Mouse (Mus musculus): Measurements from ENCODE around the gene Gm16451.
"Not testable (repeated sequence)": the region's sequence is repeated elsewhere in the genome, so short reads cannot be mapped to it uniquely, and the experiment has no call there.

The Gm16451 gene

GRCm38 (mm10) chr7:22118145-22118544 lies at the start of gene Gm16451:
Gene Gm16451 (minus strand): TSS chr7:22118245.
- DNase-seq (ENCODE audit: extremely low read depth, low read depth, low spot score), result not testable (repeated sequence)

GRCm38 (mm10) chr7:22163935-22164334 lies 45.9 kb upstream of the Gm16451 start, which contains the start of gene Vmn1r142:
Gene Vmn1r142 (minus strand): TSS chr7:22164035.
- not testable (repeated sequence) for DNase-seq (ENCODE audit: extremely low read depth, low read depth, low spot score)

GRCm38 (mm10) chr7:22134641-22135040 lies 16.6 kb upstream of the Gm16451 start, which contains the start of gene Gm10666:
Gene Gm10666 (minus strand): TSS chr7:22134741.
- not testable (repeated sequence) for DNase-seq (ENCODE audit: extremely low read depth, low read depth, low spot score)

GRCm38 (mm10) chr7:22068757-22069156 lies 49.3 kb downstream of the Gm16451 start, which contains the start of gene Vmn1r139:
Gene Vmn1r139 (plus strand): TSS chr7:22069057.
- DNase-seq (ENCODE audit: extremely low read depth, low read depth, low spot score), result not testable (repeated sequence)

All from fat pad, adult 2 months (tissue).